Mouse (Mus musculus) ES-E14 (cell line): Measurements from ENCODE around the gene Wars.

ENCODE experiments used
- CHD2 ChIP-seq: IDR thresholded peaks from 2 replicates; pipeline ENCODE4 v1.6.1; 2014; ENCODE audit warnings: mild to moderate bottlenecking, low read depth, low read length, inconsistent platforms
- MAFK ChIP-seq: IDR thresholded peaks from 2 replicates; pipeline ENCODE4 v1.6.1; 2014; ENCODE audit warnings: mild to moderate bottlenecking, low read depth, low read length, inconsistent platforms; ENCODE audit not compliant: insufficient read depth
- ZNF384 ChIP-seq: IDR thresholded peaks from 2 replicates; pipeline ENCODE4 v1.6.1; 2012; ENCODE audit warnings: low read depth, low read length, inconsistent platforms

- TF ChIP-seq ZNF384 (no peak), MAFK (no peak), CHD2 (no peak)
Observed at GRCm38 (mm10) chr12:108902940-108903339, 9.0 kb upstream of the Wars start.
